Mouse (Mus musculus): ENCODE measurements around the gene Frmd4b. TPM values are rescaled to one million over a fixed set of nuclear protein-coding genes. Genes with fewer than 3 reads are reported as not detected.
"Not testable (repeated sequence)": the region's sequence is repeated elsewhere in the genome, so short reads cannot be mapped to it uniquely, and the experiment has no call there.

Gene Frmd4b
- total RNA-seq, 2 experiments from 2014 or later: 5.8 to 9.8 TPM

- not testable (repeated sequence) for DNase-seq
These were observed 357.4 kb downstream of the Frmd4b start for GRCm38 (mm10) chr6:97259926-97260325.

- peak; percentile 59 for DNase-seq
These were observed 358.9 kb downstream of the Frmd4b start for GRCm38 (mm10) chr6:97258489-97258888.

- peak; percentile 28 for DNase-seq
These were observed 364.6 kb downstream of the Frmd4b start, which contains the start of gene Lmod3 for GRCm38 (mm10) chr6:97252711-97253221. Gene Lmod3 (minus strand): TSS chr6:97252759.

- no peak for DNase-seq
These were observed 365.3 kb downstream of the Frmd4b start for GRCm38 (mm10) chr6:97252086-97252485.

- DNase-seq: no peak
These were observed 366.4 kb downstream of the Frmd4b start for GRCm38 (mm10) chr6:97250966-97251365.

GRCm38 (mm10) chr6:97245200-97245599 is 372.1 kb downstream of the Frmd4b start:
- DNase-seq: no peak

- no peak for DNase-seq
These were observed 374.8 kb downstream of the Frmd4b start for GRCm38 (mm10) chr6:97242522-97242921.

GRCm38 (mm10) chr6:97240092-97240491 is 377.2 kb downstream of the Frmd4b start:
- DNase-seq: no peak

GRCm38 (mm10) chr6:97239360-97239759 is 378.0 kb downstream of the Frmd4b start:
- DNase-seq: no peak

Other genes starting within 250 kb of the Frmd4b start
- gene Mitf, start 189.5 kb upstream of the Frmd4b start, total RNA-seq (2021): 10 to 100 TPM; 11.0 to 11.5 TPM